20 mouse cellular contexts compared by ENCODE assay signal in genomic region chr17:63931556-63931955, GRCm38 (mm10).
DNase-seq lines count a peak whose midpoint lies in the region; ATAC-seq and TF ChIP-seq lines count a peak whose summit lies in the region.
"Had no signal": no experiment of that assay in that cellular context is flagged by ENCODE, and none has a peak within 500 bp of the region (broad histone marks: within the 10 kb centered on the region; RNA-seq: fewer than 3 reads in every experiment).

No protein-coding gene starts in this region.

- H3K4me1 ChIP-seq in bone marrow macrophage, adult 2 months (ENCODE audit: control insufficient read depth, insufficient read depth, low read length): peaks cover 20% of the 10 kb centered on the region
- H3K4me1 ChIP-seq in cerebellum, adult 2 months (ENCODE audit: control insufficient read depth, insufficient read depth, low read length): no peaks in the 10 kb centered on the region
- H3K4me1 ChIP-seq: heart, embryonic 15.5 days; intestine, embryonic 15.5 days; limb, embryonic 15.5 days had no signal

- WGBS in cerebellum, adult 2 months: 88% methylated on average over 1 of the region's 1 CpGs

- no peak for TF ChIP-seq CTCF in bone marrow macrophage, adult 2 months (IDR thresholded peaks at IDR 0.05; ENCODE audit: low read depth, low read length)
- TF ChIP-seq CTCF in cerebellum, adult 2 months (IDR thresholded peaks at IDR 0.05; ENCODE audit: borderline replicate concordance, insufficient read depth, low read depth, low read length): no peak

- H3K4me3 ChIP-seq in bone marrow macrophage, adult 2 months (ENCODE audit: insufficient read depth, low read length): no peak overlapping the region
- H3K4me3 ChIP-seq in cerebellum, adult 2 months (replicated peaks; ENCODE audit: insufficient read depth, low read depth, low read length): no peak overlapping the region
- H3K4me3 ChIP-seq: forebrain, embryonic 13.5 days; heart, adult 2 months; heart, embryonic 15.5 days; intestine, embryonic 15.5 days; kidney, embryonic 15.5 days; limb, embryonic 15.5 days; midbrain, embryonic 13.5 days had no signal

- no peak for TF ChIP-seq POLR2A in bone marrow macrophage, adult 2 months (IDR thresholded peaks at IDR 0.05; ENCODE audit: borderline replicate concordance, low read depth, low read length)
- no peak for TF ChIP-seq POLR2A in cerebellum, adult 2 months (IDR thresholded peaks at IDR 0.05; ENCODE audit: borderline replicate concordance, insufficient read depth, low read length)

- DNase-seq in embryo, embryonic 11 days: peak; percentile 10
- DNase-seq in embryo, embryonic 10.5 days (ENCODE audit: low spot score): no peak
- DNase-seq in A20 (ENCODE audit: low read depth, low spot score): peak; percentile 86
- DNase-seq in right cerebral cortex, adult 18-20 months: no peak
- no peak for DNase-seq in c-Kit-positive CD71-positive TER-119-positive erythroid progenitor cells, embryonic 14.5 days (ENCODE audit: low spot score)
- no peak for DNase-seq in cerebellum, adult 2 months
- DNase-seq: cerebellum, adult 8-10 months; layer of hippocampus, postnatal 36 days; lung, postnatal 14 days; thymus, postnatal 14 days had no signal

- H3K27ac ChIP-seq in bone marrow macrophage, adult 2 months (ENCODE audit: insufficient read depth, low read depth, low read length): peak overlapping the region; percentile 6; the same call in 1 of the 2 replicates
- no peak overlapping the region for H3K27ac ChIP-seq in cerebellum, adult 2 months (ENCODE audit: insufficient read depth, low read length)
- H3K27ac ChIP-seq: forebrain, embryonic 13.5 days; heart, adult 2 months; heart, embryonic 15.5 days; hindbrain, embryonic 14.5 days; intestine, embryonic 15.5 days; limb, embryonic 15.5 days; midbrain, embryonic 13.5 days had no signal

- no peaks in the 10 kb centered on the region for H3K27me3 ChIP-seq in cerebellum, adult 2 months (ENCODE audit: control insufficient read depth, insufficient read depth, low read length)
- H3K27me3 ChIP-seq: forebrain, embryonic 13.5 days; heart, embryonic 15.5 days; intestine, embryonic 15.5 days; kidney, embryonic 15.5 days; limb, embryonic 15.5 days; midbrain, embryonic 13.5 days had no signal

- peak; percentile 100 for ATAC-seq in neutrophil, adult 5-6 weeks (ENCODE audit: extremely low read depth, insufficient number of reproducible peaks, low FRiP score, poor library complexity, severe bottlenecking)
- ATAC-seq: forebrain, embryonic 13.5 days; intestine, embryonic 15.5 days; midbrain, embryonic 13.5 days had no signal

Comparison
In these comparisons a context has a peak if more than half of its experiments do, and no peak if none do; other contexts are left out.
1. DNase-seq: peak in embryo, embryonic 11 days (single experiment) and A20 (single experiment); none in embryo, embryonic 10.5 days (single experiment), right cerebral cortex, adult 18-20 months (single experiment), c-Kit-positive CD71-positive TER-119-positive erythroid progenitor cells, embryonic 14.5 days (single experiment) and cerebellum, adult 2 months (0 of 2).